In the genomic region with DNA sequence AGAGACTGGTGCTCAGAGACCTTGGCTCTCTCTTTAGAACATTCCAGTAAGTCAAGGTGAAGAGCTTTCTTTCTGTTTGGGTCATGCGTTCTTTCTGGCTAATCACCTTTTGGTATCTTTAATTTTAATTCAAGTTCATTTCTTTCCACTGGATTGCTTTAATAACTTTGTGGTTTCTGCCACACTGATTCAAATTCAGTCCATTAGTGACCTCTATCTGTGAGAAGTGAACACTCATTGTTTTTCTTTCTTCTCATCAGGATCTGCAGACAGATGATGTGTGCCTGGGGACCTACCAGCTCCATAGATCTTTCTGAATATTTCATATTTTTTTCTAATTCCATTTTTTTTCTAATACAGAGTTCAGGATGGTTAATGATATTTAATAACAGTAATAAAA, we compare ENCODE assay signal across 8 mouse cellular contexts. TPM values are rescaled to one million over a fixed set of nuclear protein-coding genes. Genes with fewer than 3 reads are reported as not detected.
A peak's percentile ranks its signal among the peaks of the same experiment; 100 is the strongest.
DNase-seq lines count a peak whose midpoint lies in the region; ATAC-seq and TF ChIP-seq lines count a peak whose summit lies in the region.

No protein-coding gene starts in this region.

- ATAC-seq in kidney, postnatal 0 days (replicated peaks; ENCODE audit: low FRiP score, low read depth), result no peak
- ATAC-seq in embryonic facial prominence, embryonic 11.5 days (replicated peaks; ENCODE audit: insufficient number of reproducible peaks, low FRiP score, low TSS enrichment, low read depth), result no peak
- ATAC-seq in hindbrain, embryonic 15.5 days (ENCODE audit: low FRiP score, low read depth), result no peak
- ATAC-seq in neural tube, embryonic 13.5 days (ENCODE audit: low read depth), result no peak

- H3K9me3 ChIP-seq in kidney, postnatal 0 days (replicated peaks; ENCODE audit: low read length), result no peaks in the 10 kb centered on the region
- no peaks in the 10 kb centered on the region for H3K9me3 ChIP-seq in embryonic facial prominence, embryonic 11.5 days (replicated peaks; ENCODE audit: control insufficient read depth, low read length)
- H3K9me3 ChIP-seq in hindbrain, embryonic 15.5 days, result no peaks in the 10 kb centered on the region
- H3K9me3 ChIP-seq in neural tube, embryonic 13.5 days, result no peaks in the 10 kb centered on the region

- no peaks in the 10 kb centered on the region for H3K27me3 ChIP-seq in kidney, postnatal 0 days (ENCODE audit: insufficient read depth, low read length)
- no peaks in the 10 kb centered on the region for H3K27me3 ChIP-seq in embryonic facial prominence, embryonic 11.5 days (ENCODE audit: control insufficient read depth, insufficient read depth, low read length)
- H3K27me3 ChIP-seq in hindbrain, embryonic 15.5 days, result no peaks in the 10 kb centered on the region
- H3K27me3 ChIP-seq in neural tube, embryonic 13.5 days, result peaks cover 7% of the 10 kb centered on the region

- peak overlapping the region; percentile 81 for H3K4me3 ChIP-seq in kidney, postnatal 0 days (replicated peaks; ENCODE audit: low read depth, low read length)
- peak overlapping the region; percentile 81 for H3K4me3 ChIP-seq in embryonic facial prominence, embryonic 11.5 days (ENCODE audit: low read depth, low read length)
- H3K4me3 ChIP-seq in hindbrain, embryonic 15.5 days, result peak overlapping the region; percentile 91
- peak overlapping the region; percentile 72 for H3K4me3 ChIP-seq in neural tube, embryonic 13.5 days

- peak overlapping the region; percentile 88 for H3K4me2 ChIP-seq in kidney, postnatal 0 days (ENCODE audit: low read length)
- H3K4me2 ChIP-seq in embryonic facial prominence, embryonic 11.5 days (ENCODE audit: low read depth, low read length), result peak overlapping the region; percentile 65
- peak overlapping the region; percentile 71 for H3K4me2 ChIP-seq in hindbrain, embryonic 15.5 days
- peak overlapping the region; percentile 75 for H3K4me2 ChIP-seq in neural tube, embryonic 13.5 days

- 32% methylated on average over 1 of the region's 1 CpGs for WGBS in kidney, postnatal 0 days
- 44% methylated on average over 1 of the region's 1 CpGs for WGBS in embryonic facial prominence, embryonic 11.5 days
- 44% methylated on average over 1 of the region's 1 CpGs for WGBS in hindbrain, embryonic 15.5 days
- WGBS in neural tube, embryonic 13.5 days, result 39% methylated on average over 1 of the region's 1 CpGs

- no peaks in the 10 kb centered on the region; the same call in 1 of the 2 replicates for H3K4me1 ChIP-seq in kidney, postnatal 0 days (replicated peaks; ENCODE audit: insufficient read depth, low read length)
- no peaks in the 10 kb centered on the region for H3K4me1 ChIP-seq in embryonic facial prominence, embryonic 11.5 days (ENCODE audit: control insufficient read depth, insufficient read depth, low read length)
- H3K4me1 ChIP-seq in hindbrain, embryonic 15.5 days (replicated peaks), result peaks cover 17% of the 10 kb centered on the region
- peaks cover 40% of the 10 kb centered on the region for H3K4me1 ChIP-seq in neural tube, embryonic 13.5 days (replicated peaks)

- peak; percentile 67 for DNase-seq in kidney, postnatal 0 days (ENCODE audit: low spot score)
- DNase-seq in kidney, postnatal 25 days, result no peak
- DNase-seq in embryonic facial prominence, embryonic 11.5 days (ENCODE audit: low spot score), result no peak
- no peak for DNase-seq in thymus, postnatal 25 days
- no peak for DNase-seq in cerebellum, adult 18-20 months
- DNase-seq in gastrocnemius, postnatal 4 days (ENCODE audit: low spot score in 2 of 2), result no peak

- peak; percentile 63 for TF ChIP-seq CTCF in kidney, postnatal 0 days (IDR thresholded peaks at IDR 0.05; ENCODE audit: low read depth)

- H3K27ac ChIP-seq in kidney, postnatal 0 days, result no peak overlapping the region
- no peak overlapping the region for H3K27ac ChIP-seq in embryonic facial prominence, embryonic 11.5 days (replicated peaks; ENCODE audit: low read depth, low read length)
- peak overlapping the region; percentile 9; the same call in 1 of the 2 replicates for H3K27ac ChIP-seq in hindbrain, embryonic 15.5 days (replicated peaks)
- H3K27ac ChIP-seq in neural tube, embryonic 13.5 days (replicated peaks), result no peak overlapping the region

- H3K9ac ChIP-seq in kidney, postnatal 0 days (ENCODE audit: low read depth, low read length), result no peak overlapping the region
- H3K9ac ChIP-seq in embryonic facial prominence, embryonic 11.5 days (replicated peaks; ENCODE audit: low read length), result peak overlapping the region; percentile 23; the same call in 1 of the 2 replicates
- H3K9ac ChIP-seq in hindbrain, embryonic 15.5 days, result peak overlapping the region; percentile 75
- H3K9ac ChIP-seq in neural tube, embryonic 13.5 days, result peak overlapping the region; percentile 93

- no peaks in the 10 kb centered on the region for H3K36me3 ChIP-seq in kidney, postnatal 0 days (ENCODE audit: insufficient read depth, low read length)
- no peaks in the 10 kb centered on the region for H3K36me3 ChIP-seq in embryonic facial prominence, embryonic 11.5 days (replicated peaks; ENCODE audit: control insufficient read depth, insufficient read depth, low read depth, low read length)
- no peaks in the 10 kb centered on the region for H3K36me3 ChIP-seq in hindbrain, embryonic 15.5 days
- no peaks in the 10 kb centered on the region for H3K36me3 ChIP-seq in neural tube, embryonic 13.5 days

RNA-seq across cellular contexts. Expression of a gene that starts 6.5 kb away (rescaled TPM):
- polyA plus RNA-seq in kidney, postnatal 0 days (2015; fragmentation: Nextera tagmentation; extraction: Ambion mirVana), result 15.6 and 15.9 TPM in 2 replicates
- 54.7 and 55.6 TPM in 2 replicates for polyA plus RNA-seq in embryonic facial prominence, embryonic 11.5 days (2014; fragmentation: Nextera tagmentation; extraction: Ambion mirVana)
- polyA plus RNA-seq in hindbrain, embryonic 15.5 days (2015; fragmentation: Nextera tagmentation; extraction: Ambion mirVana), result 24.7 and 26.9 TPM in 2 replicates
- 24.0 and 29.0 TPM in 2 replicates for polyA plus RNA-seq in neural tube, embryonic 13.5 days (2015; fragmentation: Nextera tagmentation; extraction: Ambion mirVana)
- 10 to 100 TPM; 22.8 to 23.3 TPM for total RNA-seq in gastrocnemius, postnatal 4 days (2021)
